Mouse (Mus musculus): Measurements from ENCODE around the gene Zfp704.

DNA sequence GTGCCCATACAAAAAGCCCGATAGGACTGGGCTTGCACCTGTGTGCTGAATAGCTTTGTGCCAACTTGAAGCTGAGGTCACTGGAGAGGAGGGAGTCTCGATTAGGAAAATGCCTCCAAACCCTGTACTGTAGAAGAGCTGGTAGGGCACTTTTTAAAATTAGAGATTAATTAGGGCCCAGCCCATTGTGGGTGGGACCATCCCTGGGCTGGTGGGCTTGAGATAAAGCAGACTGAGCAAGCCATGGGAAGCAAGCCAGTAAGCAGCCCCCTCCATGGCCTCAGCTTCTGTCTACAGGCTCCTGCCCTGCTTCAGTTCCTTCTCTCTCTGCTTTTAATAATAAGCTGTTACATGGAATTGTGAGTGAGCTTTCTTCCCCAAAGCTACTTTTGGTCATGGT, 26.4 kb downstream of the Zfp704 start:
- TF ChIP-seq POLR2A (IDR thresholded peaks at IDR 0.05; ENCODE audit: borderline replicate concordance, extremely low read depth, low read depth, low read length) (no peak), CTCF (IDR thresholded peaks at IDR 0.05; ENCODE audit: insufficient read depth, low read length) (no peak)
